Mouse (Mus musculus): ENCODE measurements at regions not wholly inside any gene's neighbourhood (a gene's known extent, or its start where the extent isn't known, plus 50 kb on each side); places are given as distances from the start of the nearest gene placed in this dataset.

DNA sequence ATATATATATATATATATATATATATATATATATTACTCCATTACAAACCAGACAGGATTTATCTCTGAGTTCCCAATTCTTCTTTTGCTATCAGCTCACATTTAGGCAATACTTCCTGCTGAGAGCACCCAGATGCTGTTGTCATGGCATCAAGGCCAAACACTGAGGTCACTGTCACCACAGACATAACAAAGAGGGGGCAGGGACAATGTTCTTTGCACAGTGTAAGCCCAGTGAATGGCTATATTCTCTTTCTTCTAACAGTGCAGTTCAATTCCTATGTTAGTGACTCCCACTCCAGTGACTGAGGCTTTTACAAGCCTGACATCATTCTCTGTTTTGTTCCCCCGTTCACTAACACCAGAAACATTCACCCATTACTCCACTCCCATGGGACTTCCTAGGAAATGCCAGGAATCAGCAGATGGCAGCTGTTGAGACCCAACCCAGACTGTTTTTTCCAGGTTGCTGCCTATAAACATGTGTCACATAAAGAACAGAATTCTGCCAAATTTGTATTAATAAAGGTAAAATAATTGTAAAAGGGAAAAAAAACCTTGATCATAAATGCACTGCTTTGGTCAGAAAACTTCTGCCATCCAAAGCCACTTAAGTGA is 289.5 kb downstream of the Slc22a22 start:
- Histone ChIP-seq H3K4me3 (replicated peaks; ENCODE audit: insufficient read depth, low read depth, low read length) (no peak overlapping the region), H3K27me3 (ENCODE audit: control insufficient read depth, insufficient read depth, low read length) (no peaks in the 10 kb centered on the region), H3K4me1 (ENCODE audit: control insufficient read depth, insufficient read depth, low read length) (no peaks in the 10 kb centered on the region), H3K27ac (ENCODE audit: insufficient read depth, low read length) (no peak overlapping the region)
- no peak for DNase-seq
- TF ChIP-seq CTCF (IDR thresholded peaks at IDR 0.05; ENCODE audit: borderline replicate concordance, insufficient read depth, low read depth, low read length) (no peak), POLR2A (IDR thresholded peaks at IDR 0.05; ENCODE audit: borderline replicate concordance, insufficient read depth, low read length) (no peak)
- 22% methylated on average over 1 of the region's 1 CpGs for WGBS

DNA sequence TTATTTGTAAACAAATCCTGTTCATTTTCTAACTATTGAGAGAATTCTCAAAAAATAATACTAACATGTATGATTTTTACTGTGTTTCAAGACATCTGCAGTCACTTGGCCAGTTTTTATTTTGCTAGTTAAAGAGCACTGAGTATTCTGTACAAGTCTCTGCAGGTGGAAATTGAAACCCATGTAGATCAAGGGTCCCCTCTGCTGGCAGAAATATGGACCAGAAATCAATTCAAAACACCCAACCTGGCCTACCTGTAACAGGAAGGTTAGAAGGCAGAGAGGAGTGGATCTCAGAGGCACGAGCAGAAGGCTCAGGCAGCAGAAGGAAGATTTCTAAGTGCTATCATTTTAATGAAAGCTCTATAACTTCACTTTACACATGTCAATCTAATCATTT is 298.3 kb downstream of the Slc22a22 start:
- Histone ChIP-seq H3K27me3 (ENCODE audit: control insufficient read depth, insufficient read depth, low read length) (no peaks in the 10 kb centered on the region), H3K27ac (ENCODE audit: insufficient read depth, low read length) (no peak overlapping the region), H3K4me1 (ENCODE audit: control insufficient read depth, insufficient read depth, low read length) (no peaks in the 10 kb centered on the region), H3K4me3 (replicated peaks; ENCODE audit: insufficient read depth, low read depth, low read length) (no peak overlapping the region)
- no peak for DNase-seq
- TF ChIP-seq CTCF (IDR thresholded peaks at IDR 0.05; ENCODE audit: borderline replicate concordance, insufficient read depth, low read depth, low read length) (no peak), POLR2A (IDR thresholded peaks at IDR 0.05; ENCODE audit: borderline replicate concordance, insufficient read depth, low read length) (no peak)
- WGBS = 69% methylated on average over 1 of the region's 1 CpGs

DNA sequence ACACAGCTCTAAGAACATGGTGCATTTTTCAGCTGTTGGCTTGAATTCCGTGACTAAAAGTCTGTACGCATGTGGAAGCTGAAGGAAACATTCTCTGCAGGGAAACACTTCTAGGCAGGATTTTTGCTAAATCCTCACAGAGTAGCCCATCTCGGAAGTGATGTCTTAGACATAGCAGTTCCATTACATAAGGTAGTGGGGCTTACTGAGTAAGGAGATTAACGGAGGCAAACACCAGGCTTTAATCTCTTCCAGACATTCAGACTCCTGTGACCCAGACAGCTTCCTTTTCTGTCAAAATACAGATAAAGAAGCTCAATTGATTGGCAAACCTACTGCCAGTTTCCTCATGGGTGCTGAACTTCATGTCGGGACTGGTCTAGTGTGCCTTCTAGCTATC is 304.7 kb downstream of the Slc22a22 start:
- DNase-seq = no peak
- 70% methylated on average over 5 of the region's 5 CpGs for WGBS
- no peaks in the 10 kb centered on the region for H3K4me1 ChIP-seq (ENCODE audit: control insufficient read depth, insufficient read depth, low read length)
- TF ChIP-seq CTCF (IDR thresholded peaks at IDR 0.05; ENCODE audit: borderline replicate concordance, insufficient read depth, low read depth, low read length) = no peak
- no peak for TF ChIP-seq POLR2A (IDR thresholded peaks at IDR 0.05; ENCODE audit: borderline replicate concordance, insufficient read depth, low read length)
- no peak overlapping the region for H3K27ac ChIP-seq (ENCODE audit: insufficient read depth, low read length)
- no peak overlapping the region for H3K4me3 ChIP-seq (replicated peaks; ENCODE audit: insufficient read depth, low read depth, low read length)
- no peaks in the 10 kb centered on the region for H3K27me3 ChIP-seq (ENCODE audit: control insufficient read depth, insufficient read depth, low read length)

DNA sequence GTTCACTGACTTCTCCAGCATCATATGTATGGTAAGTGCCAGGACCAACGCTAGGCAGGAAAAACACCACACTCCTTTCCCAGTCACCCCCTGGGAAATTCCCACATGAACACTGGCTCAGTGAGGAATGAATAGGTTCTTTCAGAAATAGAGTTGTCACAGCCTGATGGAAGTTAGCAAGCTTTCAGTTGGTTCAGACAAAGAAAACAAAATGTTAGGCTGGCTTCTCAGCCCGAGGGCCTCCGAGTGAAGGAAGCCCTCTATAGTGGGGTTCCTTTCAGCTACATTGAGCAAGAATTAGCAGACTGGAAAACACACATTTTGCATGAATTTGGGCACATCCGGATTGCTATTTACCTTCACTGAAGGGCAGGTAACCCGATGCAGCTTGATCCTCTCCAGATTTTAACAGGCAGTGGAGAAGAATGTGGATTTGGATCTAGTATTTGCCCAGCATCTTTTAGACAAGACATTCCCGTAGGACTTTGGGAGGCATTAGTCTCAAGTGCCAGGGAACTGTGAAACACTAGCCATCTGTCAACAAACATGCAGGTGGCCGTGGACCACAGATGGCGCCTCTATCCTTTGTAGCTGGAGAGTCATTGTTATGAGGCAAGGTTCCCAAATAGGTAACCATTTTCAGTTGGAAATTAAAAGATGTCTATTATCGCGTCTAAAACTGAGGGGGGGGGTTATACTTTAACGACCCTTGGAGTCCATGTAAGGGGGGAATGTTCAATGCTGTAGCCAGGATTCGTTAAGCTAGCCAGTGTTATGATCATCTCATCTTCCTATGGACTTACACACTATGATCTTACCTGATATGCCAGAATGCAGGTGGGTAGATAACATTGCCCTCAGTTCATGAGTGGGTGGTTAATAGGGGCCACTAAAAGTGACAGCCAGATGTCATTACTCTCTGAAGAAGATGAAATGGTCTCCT is 314.8 kb downstream of the Slc22a22 start:
- WGBS = 5% methylated on average over 12 of the region's 12 CpGs
- H3K27me3 ChIP-seq (ENCODE audit: control insufficient read depth, insufficient read depth, low read length) = no peaks in the 10 kb centered on the region
- peak; percentile 77 to 87 for DNase-seq
- no peak for TF ChIP-seq CTCF (IDR thresholded peaks at IDR 0.05; ENCODE audit: borderline replicate concordance, insufficient read depth, low read depth, low read length)
- no peak for TF ChIP-seq POLR2A (IDR thresholded peaks at IDR 0.05; ENCODE audit: borderline replicate concordance, insufficient read depth, low read length)
- H3K27ac ChIP-seq (ENCODE audit: insufficient read depth, low read length) = peak overlapping the region; percentile 41; the same call in 1 of the 2 replicates
- no peak overlapping the region for H3K4me3 ChIP-seq (replicated peaks; ENCODE audit: insufficient read depth, low read depth, low read length)
- H3K4me1 ChIP-seq (ENCODE audit: control insufficient read depth, insufficient read depth, low read length) = peaks cover 3% of the 10 kb centered on the region; the same call in 1 of the 2 replicates

DNA sequence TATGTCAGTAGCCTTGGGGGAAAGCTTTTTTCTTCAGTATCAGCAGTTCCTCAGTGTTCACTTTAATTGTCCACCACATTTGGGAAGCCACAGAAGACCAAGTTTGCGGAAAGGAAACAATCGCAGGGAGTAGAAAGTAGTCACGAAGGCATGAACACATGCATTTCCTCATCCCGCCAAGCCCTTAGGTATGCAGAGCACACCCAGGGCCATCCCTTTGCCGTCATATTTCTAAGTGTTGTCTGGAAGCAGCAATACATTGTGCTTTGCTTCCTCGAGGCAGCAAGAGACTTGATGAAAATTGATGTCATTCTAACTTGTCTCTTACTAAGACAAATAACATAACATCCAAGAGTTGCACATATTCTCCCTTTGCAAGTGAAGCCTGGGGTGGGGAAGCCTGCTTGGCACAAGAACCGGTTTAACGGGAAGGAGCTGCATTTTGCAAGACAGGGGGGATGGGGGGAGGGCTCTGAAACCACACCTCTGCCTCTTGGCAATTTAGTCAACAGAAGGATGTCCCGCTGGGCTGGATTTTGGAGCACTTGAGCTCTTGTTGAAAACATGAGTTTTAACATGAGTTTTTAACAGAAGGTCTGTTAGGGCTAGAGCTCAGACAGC is 337.2 kb downstream of the Slc22a22 start:
- Histone ChIP-seq H3K4me3 (replicated peaks; ENCODE audit: insufficient read depth, low read depth, low read length) (no peak overlapping the region), H3K27ac (ENCODE audit: insufficient read depth, low read length) (no peak overlapping the region), H3K27me3 (ENCODE audit: control insufficient read depth, insufficient read depth, low read length) (no peaks in the 10 kb centered on the region), H3K4me1 (ENCODE audit: control insufficient read depth, insufficient read depth, low read length) (0 out of 2 replicates have a peak, but pooled peaks cover 2% of the 10 kb centered on the region)
- WGBS = 45% methylated on average over 9 of the region's 9 CpGs
- no peak for DNase-seq
- TF ChIP-seq POLR2A (IDR thresholded peaks at IDR 0.05; ENCODE audit: borderline replicate concordance, insufficient read depth, low read length) = no peak
- TF ChIP-seq CTCF (IDR thresholded peaks at IDR 0.05; ENCODE audit: borderline replicate concordance, insufficient read depth, low read depth, low read length) = no peak

DNA sequence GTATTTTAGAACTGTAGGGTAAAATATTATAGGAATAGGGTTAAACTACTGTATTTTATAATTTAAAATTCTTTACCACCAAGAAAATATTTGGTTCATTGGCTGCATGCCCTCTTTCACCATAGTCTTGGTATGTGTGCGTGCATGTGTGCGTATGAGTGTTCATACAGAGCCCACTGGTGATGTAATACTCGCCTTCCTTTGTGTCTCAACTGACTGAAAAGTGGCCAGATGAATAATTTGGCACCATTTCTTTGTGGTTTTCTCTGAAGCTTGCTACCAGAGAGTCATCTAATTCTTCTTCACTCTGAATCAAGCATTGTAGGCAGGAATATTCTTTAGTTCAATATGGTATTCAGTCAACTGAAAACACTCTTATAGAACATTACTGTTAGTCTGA is 372.7 kb downstream of the Slc22a22 start:
- TF ChIP-seq CTCF (IDR thresholded peaks at IDR 0.05; ENCODE audit: borderline replicate concordance, insufficient read depth, low read depth, low read length) (no peak), POLR2A (IDR thresholded peaks at IDR 0.05; ENCODE audit: borderline replicate concordance, insufficient read depth, low read length) (no peak)
- 52% methylated on average over 3 of the region's 3 CpGs for WGBS
- DNase-seq = no peak
- Histone ChIP-seq H3K27me3 (ENCODE audit: control insufficient read depth, insufficient read depth, low read length) (no peaks in the 10 kb centered on the region), H3K27ac (ENCODE audit: insufficient read depth, low read length) (no peak overlapping the region), H3K4me1 (ENCODE audit: control insufficient read depth, insufficient read depth, low read length) (no peaks in the 10 kb centered on the region), H3K4me3 (replicated peaks; ENCODE audit: insufficient read depth, low read depth, low read length) (no peak overlapping the region)

DNA sequence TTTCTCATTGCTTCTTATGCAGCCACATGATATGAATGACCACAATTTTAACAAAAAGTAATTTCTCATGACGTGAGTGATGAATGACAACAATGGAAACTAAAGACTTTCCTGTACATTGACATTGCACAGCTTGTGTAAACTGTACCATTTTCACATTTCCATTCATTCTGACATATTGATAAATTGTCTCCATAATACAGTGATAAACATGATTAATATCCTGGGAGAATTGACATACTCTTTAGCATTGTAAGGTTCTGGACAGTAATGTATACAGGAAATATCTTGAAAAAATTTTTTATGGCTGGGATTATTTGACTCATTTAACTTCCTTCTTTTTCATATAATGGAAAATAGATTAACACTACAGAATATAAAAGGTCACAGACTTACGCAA is 380.1 kb downstream of the Slc22a22 start:
- no peak for DNase-seq
- H3K4me3 ChIP-seq (replicated peaks; ENCODE audit: insufficient read depth, low read depth, low read length) = no peak overlapping the region
- no peak overlapping the region for H3K27ac ChIP-seq (ENCODE audit: insufficient read depth, low read length)
- TF ChIP-seq CTCF (IDR thresholded peaks at IDR 0.05; ENCODE audit: borderline replicate concordance, insufficient read depth, low read depth, low read length) = no peak
- TF ChIP-seq POLR2A (IDR thresholded peaks at IDR 0.05; ENCODE audit: borderline replicate concordance, insufficient read depth, low read length) = no peak
- no peaks in the 10 kb centered on the region for H3K27me3 ChIP-seq (ENCODE audit: control insufficient read depth, insufficient read depth, low read length)
- 85% methylated on average over 2 of the region's 2 CpGs for WGBS
- H3K4me1 ChIP-seq (ENCODE audit: control insufficient read depth, insufficient read depth, low read length) = no peaks in the 10 kb centered on the region
